ENCODE assay signal across 40 mouse cellular contexts in genomic region chr7:131992226-131992625, GRCm38 (mm10). TPM values are rescaled to one million over a fixed set of nuclear protein-coding genes. Genes with fewer than 3 reads are reported as not detected.
"Had no signal": no experiment of that assay in that cellular context is flagged by ENCODE, and none has a peak within 500 bp of the region (broad histone marks: within the 10 kb centered on the region; RNA-seq: fewer than 3 reads in every experiment).

No protein-coding gene starts in this region.

- H3K4me3 ChIP-seq: heart, embryonic 12.5 days; heart, embryonic 13.5 days; heart, embryonic 15.5 days; hindbrain, embryonic 10.5 days; hindbrain, embryonic 12.5 days; hindbrain, embryonic 13.5 days; hindbrain, embryonic 15.5 days; intestine, embryonic 15.5 days; layer of hippocampus, adult 2 months; left cerebral cortex, adult 2 months had no signal

- ATAC-seq: hindbrain, embryonic 16.5 days; hindbrain, postnatal 0 days; inflammation-experienced regulatory T-cells, adult 6 months; intestine, embryonic 15.5 days; intestine, postnatal 0 days had no signal

- H3K9me3 ChIP-seq: heart, embryonic 13.5 days; heart, embryonic 15.5 days; hindbrain, embryonic 12.5 days; hindbrain, embryonic 13.5 days; hindbrain, embryonic 15.5 days; intestine, embryonic 15.5 days had no signal

- DNase-seq: heart, postnatal 10 days; heart, postnatal 14 days; heart, postnatal 36 days; heart, postnatal 4 days; kidney, adult 11 months; kidney, adult 18-20 months; kidney, adult 2 months; kidney, adult 8-10 months; kidney, adult 9 months; kidney, postnatal 10 days; kidney, postnatal 14 days; kidney, postnatal 25 days; kidney, postnatal 36 days; kidney, postnatal 4 days; layer of hippocampus, adult 9-11 months; layer of hippocampus, postnatal 36 days had no signal

- H3K27ac ChIP-seq: heart, embryonic 13.5 days; heart, embryonic 15.5 days; hindbrain, embryonic 10.5 days; hindbrain, embryonic 12.5 days; hindbrain, embryonic 13.5 days; hindbrain, embryonic 14.5 days; hindbrain, embryonic 15.5 days; hindbrain, postnatal 0 days; intestine, embryonic 15.5 days; kidney, postnatal 0 days; layer of hippocampus, adult 2 months; left cerebral cortex, adult 2 months had no signal

- H3K27me3 ChIP-seq: heart, embryonic 13.5 days; heart, embryonic 15.5 days; hindbrain, embryonic 12.5 days; hindbrain, embryonic 13.5 days; hindbrain, embryonic 15.5 days; intestine, embryonic 15.5 days had no signal

- H3K4me2 ChIP-seq: heart, embryonic 11.5 days; heart, embryonic 12.5 days; heart, embryonic 13.5 days; heart, embryonic 15.5 days; hindbrain, embryonic 12.5 days; hindbrain, embryonic 13.5 days; hindbrain, embryonic 14.5 days; hindbrain, embryonic 15.5 days; intestine, embryonic 15.5 days had no signal

- H3K36me3 ChIP-seq: heart, embryonic 12.5 days; heart, embryonic 13.5 days; heart, embryonic 15.5 days; hindbrain, embryonic 10.5 days; hindbrain, embryonic 12.5 days; hindbrain, embryonic 13.5 days; hindbrain, embryonic 15.5 days; intestine, embryonic 15.5 days had no signal

- H3K9ac ChIP-seq: heart, embryonic 12.5 days; heart, embryonic 13.5 days; heart, embryonic 15.5 days; hindbrain, embryonic 12.5 days; hindbrain, embryonic 13.5 days; hindbrain, embryonic 14.5 days; hindbrain, embryonic 15.5 days; intestine, embryonic 15.5 days had no signal

- H3K4me1 ChIP-seq: heart, embryonic 12.5 days; heart, embryonic 13.5 days; heart, embryonic 15.5 days; hindbrain, embryonic 12.5 days; hindbrain, embryonic 13.5 days; hindbrain, embryonic 15.5 days; intestine, embryonic 15.5 days had no signal

RNA-seq across cellular contexts. Expression of gene Gpr26, which starts 26.0 kb away (rescaled TPM):
- polyA plus RNA-seq: heart, embryonic 11.5 days; heart, embryonic 12.5 days; heart, embryonic 13.5 days; heart, embryonic 14.5 days; heart, embryonic 15.5 days; heart, embryonic 16.5 days; heart, postnatal 0 days; inflammation-experienced regulatory T-cells, adult 6 months; intestine, embryonic 14.5 days; intestine, embryonic 15.5 days; intestine, postnatal 0 days; kidney, adult 2 months; kidney, embryonic 14.5 days; kidney, embryonic 16.5 days; kidney, postnatal 0 days; large intestine, adult 2 months had no signal
